Mouse (Mus musculus) testis, adult 2 months (tissue): ENCODE data around the gene Cat.

Source experiments
- CTCF ChIP-seq: fragments of 200-500 bp; IDR thresholded peaks from 2 replicates; pipeline ENCODE4 v1.5.1; 2012; ENCODE audit warnings: low read depth, mild to moderate bottlenecking, inconsistent platforms, low read length, moderate library complexity; ENCODE audit not compliant: control insufficient read depth, insufficient read depth, insufficient replicate concordance
- POLR2A ChIP-seq: fragments of 200-500 bp; IDR thresholded peaks from 2 replicates; pipeline ENCODE4 v1.6.1; 2012; ENCODE audit warnings: low read depth, mild to moderate bottlenecking, inconsistent platforms, low read length, moderate library complexity; ENCODE audit not compliant: control insufficient read depth

- no peak for TF ChIP-seq CTCF
- no peak for TF ChIP-seq POLR2A
Measured at GRCm38 (mm10) chr2:103511631-103512030, 26.7 kb upstream of the Cat start.
